Mouse (Mus musculus): ENCODE results near the gene Gxylt2. TPM values are rescaled to one million over a fixed set of nuclear protein-coding genes. Genes with fewer than 3 reads are reported as not detected.

The Gxylt2 gene
- polyA plus RNA-seq, 1 experiment from 2014 or later = 0.85 TPM

DNA sequence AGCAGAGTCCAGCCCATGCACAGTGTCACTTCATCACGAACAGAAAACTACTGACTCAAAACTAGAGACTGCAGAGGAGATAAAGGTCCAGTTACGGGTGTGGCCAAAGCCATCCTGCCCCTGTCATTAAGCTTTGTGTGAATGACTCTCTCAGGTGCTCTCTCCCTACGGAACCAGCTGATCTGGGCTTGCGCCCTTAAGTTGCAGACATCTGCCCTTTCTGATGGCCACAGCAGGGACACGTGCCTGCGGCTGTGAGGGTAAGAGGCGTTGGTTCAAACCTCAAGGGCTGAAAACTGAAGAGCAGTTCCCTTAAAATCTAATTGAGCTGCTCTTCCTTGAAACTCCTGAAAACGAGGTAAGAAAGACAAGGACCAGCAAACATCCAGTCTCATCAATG is 12.3 kb downstream of the Gxylt2 start:
- Histone ChIP-seq H3K36me3 (ENCODE audit: poor library complexity, severe bottlenecking) (no peaks in the 10 kb centered on the region), H3K4me2 (no peak overlapping the region), H3K9ac (no peak overlapping the region), H3K4me1 (peaks cover 9% of the 10 kb centered on the region), H3K9me3 (replicated peaks) (no peaks in the 10 kb centered on the region), H3K27ac (no peak overlapping the region), H3K4me3 (no peak overlapping the region), H3K27me3 (peaks cover 4% of the 10 kb centered on the region; the same call in 1 of the 2 replicates)
- 83% methylated on average over 8 of the region's 8 CpGs for WGBS
- ATAC-seq = no peak

DNA sequence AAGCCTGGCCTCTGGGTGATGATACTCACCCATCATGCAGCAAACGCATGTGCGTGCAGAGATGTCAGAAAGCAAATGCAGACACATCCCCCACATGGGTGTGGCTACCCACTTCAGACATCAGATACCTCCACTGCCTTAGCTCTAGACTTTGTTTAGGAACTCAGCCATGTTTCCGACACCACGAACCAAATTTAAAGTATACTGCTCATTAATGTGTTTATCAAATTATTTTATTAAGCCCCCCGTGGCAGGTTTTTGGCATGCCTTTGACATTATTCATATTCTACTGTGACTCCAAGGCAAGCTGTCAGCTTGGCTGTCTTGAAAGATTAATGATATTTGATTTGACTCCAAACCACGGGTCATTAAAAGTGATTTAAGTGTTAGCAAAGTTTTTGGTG is 15.6 kb downstream of the Gxylt2 start:
- 91% methylated on average over 6 of the region's 6 CpGs for WGBS
- Histone ChIP-seq H3K9ac (no peak overlapping the region), H3K4me3 (no peak overlapping the region), H3K4me2 (no peak overlapping the region), H3K36me3 (ENCODE audit: poor library complexity, severe bottlenecking) (no peaks in the 10 kb centered on the region), H3K27ac (no peak overlapping the region), H3K9me3 (replicated peaks) (no peaks in the 10 kb centered on the region), H3K4me1 (peaks cover 16% of the 10 kb centered on the region), H3K27me3 (peaks cover 4% of the 10 kb centered on the region; the same call in 1 of the 2 replicates)
- ATAC-seq = no peak

DNA sequence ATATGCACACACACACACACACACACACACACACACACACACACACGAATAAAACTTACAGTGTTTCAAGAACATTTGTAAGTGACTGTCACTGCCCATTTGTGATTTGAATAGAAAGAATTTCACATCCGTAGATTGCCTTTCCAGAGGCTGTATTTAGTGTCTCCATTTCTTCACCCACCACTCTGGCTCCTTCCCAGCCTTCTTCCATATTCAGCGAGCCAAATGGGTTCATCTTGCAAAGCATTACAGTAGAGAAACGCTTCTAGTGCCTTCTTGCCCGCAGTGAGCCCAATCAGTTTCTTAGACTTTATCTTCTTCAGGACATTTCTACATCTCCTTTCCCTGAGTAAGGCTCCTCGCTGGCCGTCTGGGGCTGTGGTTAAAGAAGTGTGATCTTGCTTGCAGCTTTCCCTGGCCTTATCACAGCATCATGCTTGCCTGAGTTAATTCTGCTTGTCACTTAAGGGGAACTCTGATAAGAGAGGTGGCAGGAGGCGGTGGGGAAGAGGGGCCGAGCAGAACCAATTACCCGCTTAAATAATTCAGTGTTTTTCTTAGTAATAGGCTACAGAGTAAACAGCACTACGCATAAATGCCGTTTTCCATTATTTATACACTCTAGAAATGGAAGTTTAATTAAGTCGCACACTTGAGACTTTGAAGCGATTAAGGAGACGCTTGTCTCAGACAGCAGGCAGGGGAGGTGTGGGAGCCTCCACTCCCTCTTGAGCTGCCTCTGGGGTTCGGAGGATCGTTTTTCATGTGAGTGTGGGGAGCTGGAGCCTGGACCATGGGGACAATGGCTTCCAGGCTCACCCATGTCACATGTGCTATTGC is 16.6 kb downstream of the Gxylt2 start:
- ATAC-seq = peak; percentile 65
- H3K36me3 ChIP-seq (ENCODE audit: poor library complexity, severe bottlenecking) = no peaks in the 10 kb centered on the region
- no peak overlapping the region for H3K4me2 ChIP-seq
- H3K4me3 ChIP-seq = no peak overlapping the region
- H3K4me1 ChIP-seq = peaks cover 16% of the 10 kb centered on the region
- no peak overlapping the region for H3K27ac ChIP-seq
- no peak overlapping the region for H3K9ac ChIP-seq
- peaks cover 4% of the 10 kb centered on the region; the same call in 1 of the 2 replicates for H3K27me3 ChIP-seq
- no peaks in the 10 kb centered on the region for H3K9me3 ChIP-seq (replicated peaks)
- WGBS = 42% methylated on average over 17 of the region's 17 CpGs

GRCm38 (mm10) chr6:100731996-100732375 is 27.5 kb downstream of the Gxylt2 start:
- ATAC-seq = no peak

DNA sequence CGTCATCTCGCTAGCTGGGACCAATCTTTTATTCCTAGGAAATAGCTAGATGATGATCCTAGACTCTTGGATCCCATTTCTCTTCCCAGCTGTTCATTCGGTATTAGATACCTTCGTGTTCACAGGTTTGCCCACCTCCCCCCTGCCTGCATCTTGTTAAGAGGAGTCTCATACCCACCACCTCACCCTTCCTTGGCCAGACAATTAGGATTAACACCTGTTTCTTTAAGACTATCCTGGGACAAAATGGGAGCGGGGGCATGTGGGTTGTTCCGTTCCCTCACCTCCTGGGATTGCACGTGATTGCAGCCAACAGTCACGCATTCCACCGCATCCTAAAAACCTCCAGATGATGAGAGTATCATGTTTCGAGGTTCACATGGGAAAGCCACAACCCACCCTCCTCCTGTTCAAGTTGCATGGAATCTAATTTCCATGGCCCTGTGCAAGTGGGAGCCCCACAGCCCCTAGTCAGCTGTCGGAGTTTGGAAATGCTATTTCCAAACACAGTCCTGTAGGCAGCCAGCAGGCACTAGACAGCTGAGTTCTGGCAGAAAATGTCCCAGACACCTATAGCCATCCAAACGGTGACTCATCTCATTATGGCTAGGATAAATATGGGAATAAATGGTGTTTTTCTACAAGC is 28.0 kb downstream of the Gxylt2 start:
- Histone ChIP-seq H3K9ac (no peak overlapping the region), H3K9me3 (replicated peaks) (no peaks in the 10 kb centered on the region), H3K27ac (no peak overlapping the region), H3K36me3 (ENCODE audit: poor library complexity, severe bottlenecking) (no peaks in the 10 kb centered on the region), H3K27me3 (no peaks in the 10 kb centered on the region), H3K4me3 (no peak overlapping the region), H3K4me2 (no peak overlapping the region), H3K4me1 (no peaks in the 10 kb centered on the region)
- ATAC-seq = peak; percentile 63; the same call in 1 of the 2 replicates
- 74% methylated on average over 12 of the region's 12 CpGs for WGBS

More at GRCm38 (mm10) chr6:100731996-100732375, 27.5 kb downstream of the Gxylt2 start:
- Histone ChIP-seq H3K27ac (no peak overlapping the region), H3K27me3 (no peaks in the 10 kb centered on the region), H3K4me1 (no peaks in the 10 kb centered on the region), H3K9ac (no peak overlapping the region), H3K9me3 (replicated peaks) (no peaks in the 10 kb centered on the region), H3K4me3 (no peak overlapping the region), H3K36me3 (ENCODE audit: poor library complexity, severe bottlenecking) (no peaks in the 10 kb centered on the region), H3K4me2 (no peak overlapping the region)
- 72% methylated on average over 9 of the region's 9 CpGs for WGBS

- Histone ChIP-seq H3K4me1 (no peaks in the 10 kb centered on the region), H3K9ac (no peak overlapping the region), H3K4me2 (no peak overlapping the region), H3K27ac (no peak overlapping the region), H3K4me3 (no peak overlapping the region), H3K27me3 (no peaks in the 10 kb centered on the region), H3K36me3 (ENCODE audit: poor library complexity, severe bottlenecking) (no peaks in the 10 kb centered on the region), H3K9me3 (replicated peaks) (no peaks in the 10 kb centered on the region)
- no peak for ATAC-seq
- WGBS = 94% methylated on average over 10 of the region's 10 CpGs
Observed at GRCm38 (mm10) chr6:100733218-100733617, 28.7 kb downstream of the Gxylt2 start.

DNA sequence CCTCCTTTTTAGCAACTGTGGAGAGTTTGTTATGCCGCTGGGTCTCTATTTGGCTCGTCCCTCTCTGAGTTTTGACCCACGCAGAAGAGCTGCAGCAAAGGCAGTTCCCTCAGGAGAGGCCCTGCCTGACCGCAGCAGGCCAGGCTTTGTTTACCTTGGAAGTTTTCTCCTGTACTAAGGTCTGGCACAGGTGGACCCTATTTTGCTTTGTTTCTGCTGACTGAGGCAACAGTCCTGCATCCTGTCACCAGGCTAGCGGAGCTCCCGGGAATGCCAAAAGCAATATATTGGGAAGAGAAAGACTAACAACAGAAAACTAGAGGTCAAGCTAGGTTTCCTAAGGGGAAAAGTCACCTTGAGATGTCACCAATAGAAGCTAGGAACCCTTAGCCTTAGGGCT is 29.8 kb downstream of the Gxylt2 start:
- Histone ChIP-seq H3K9me3 (replicated peaks) (no peaks in the 10 kb centered on the region), H3K36me3 (ENCODE audit: poor library complexity, severe bottlenecking) (no peaks in the 10 kb centered on the region), H3K4me1 (no peaks in the 10 kb centered on the region), H3K27me3 (no peaks in the 10 kb centered on the region), H3K4me3 (no peak overlapping the region), H3K4me2 (no peak overlapping the region), H3K9ac (no peak overlapping the region), H3K27ac (no peak overlapping the region)
- ATAC-seq = no peak
- WGBS = 95% methylated on average over 6 of the region's 6 CpGs

DNA sequence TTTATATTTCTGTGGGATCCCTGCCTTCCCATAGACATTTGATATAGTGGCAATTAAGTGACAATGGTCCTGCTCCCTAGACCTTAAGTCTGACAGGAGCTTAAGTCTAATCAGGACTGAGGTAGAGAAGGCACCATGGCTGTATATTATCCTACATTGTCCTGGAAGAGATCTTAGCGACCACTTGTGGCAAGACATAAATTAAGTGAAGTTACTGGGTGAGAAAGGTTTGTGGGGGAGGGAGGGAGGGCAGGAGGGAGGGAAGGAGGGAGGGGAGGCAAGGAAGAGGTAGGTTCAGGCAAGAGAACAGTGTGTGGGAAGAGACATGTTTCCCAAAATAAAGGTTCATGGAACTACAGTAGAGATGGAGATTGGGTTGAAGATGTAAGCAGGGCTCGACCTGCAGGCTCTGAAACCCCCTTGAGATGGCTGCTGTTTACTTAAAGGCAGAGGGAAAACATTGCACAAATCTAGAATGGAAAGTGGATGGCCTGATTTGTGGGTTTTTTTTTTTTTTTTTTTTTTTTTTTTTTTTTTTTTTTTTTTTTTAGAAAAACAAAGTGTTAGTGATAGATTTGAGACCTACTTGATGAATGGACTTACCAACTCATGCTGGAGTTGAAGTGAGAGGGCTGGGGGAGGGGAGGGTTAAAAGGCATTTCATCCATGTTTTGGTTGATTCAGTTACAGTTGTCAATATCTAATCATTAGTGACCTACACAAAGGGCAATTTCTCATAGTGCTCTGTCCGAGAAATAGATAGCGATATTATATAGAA is 54.1 kb downstream of the Gxylt2 start:
- Histone ChIP-seq H3K36me3 (ENCODE audit: poor library complexity, severe bottlenecking) (no peaks in the 10 kb centered on the region), H3K4me1 (no peaks in the 10 kb centered on the region), H3K27me3 (no peaks in the 10 kb centered on the region), H3K4me3 (no peak overlapping the region), H3K27ac (no peak overlapping the region), H3K4me2 (no peak overlapping the region), H3K9me3 (replicated peaks) (no peaks in the 10 kb centered on the region), H3K9ac (no peak overlapping the region)
- 79% methylated on average over 4 of the region's 4 CpGs for WGBS
- ATAC-seq = no peak

DNA sequence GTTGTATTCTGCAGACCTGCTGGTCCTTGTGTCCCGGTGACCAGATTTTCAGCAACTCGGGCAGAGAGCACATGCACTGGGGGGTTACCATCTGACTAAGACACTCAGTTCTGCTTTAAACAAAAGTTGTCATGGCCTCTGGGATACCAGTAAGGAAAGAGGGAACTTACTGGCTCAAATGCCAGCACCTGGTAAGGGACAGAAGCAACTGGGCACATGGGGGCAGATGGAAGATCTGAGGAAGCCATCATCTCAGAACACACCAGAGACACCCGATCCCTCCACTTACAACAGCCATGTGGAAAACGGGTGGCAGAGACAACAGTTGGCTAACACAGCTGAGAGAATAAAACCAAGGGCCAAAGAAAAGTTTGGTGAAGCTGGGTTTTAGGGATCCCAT is 63.2 kb downstream of the Gxylt2 start:
- H3K4me1 ChIP-seq = no peaks in the 10 kb centered on the region
- no peaks in the 10 kb centered on the region for H3K36me3 ChIP-seq (ENCODE audit: poor library complexity, severe bottlenecking)
- no peak overlapping the region for H3K27ac ChIP-seq
- no peak for ATAC-seq
- WGBS = 82% methylated on average over 4 of the region's 4 CpGs
- no peaks in the 10 kb centered on the region for H3K9me3 ChIP-seq (replicated peaks)
- no peak overlapping the region for H3K9ac ChIP-seq
- no peaks in the 10 kb centered on the region for H3K27me3 ChIP-seq
- no peak overlapping the region for H3K4me3 ChIP-seq
- H3K4me2 ChIP-seq = no peak overlapping the region

GRCm38 (mm10) chr6:100775923-100776505 is 71.5 kb downstream of the Gxylt2 start:
- no peak overlapping the region for H3K27ac ChIP-seq
- H3K4me2 ChIP-seq = no peak overlapping the region
- H3K36me3 ChIP-seq (ENCODE audit: poor library complexity, severe bottlenecking) = no peaks in the 10 kb centered on the region
- 85% methylated on average over 15 of the region's 15 CpGs for WGBS
- H3K9ac ChIP-seq = no peak overlapping the region
- H3K9me3 ChIP-seq (replicated peaks) = no peaks in the 10 kb centered on the region
- no peaks in the 10 kb centered on the region for H3K4me1 ChIP-seq
- no peak for ATAC-seq
- no peaks in the 10 kb centered on the region for H3K27me3 ChIP-seq
- no peak overlapping the region for H3K4me3 ChIP-seq

DNA sequence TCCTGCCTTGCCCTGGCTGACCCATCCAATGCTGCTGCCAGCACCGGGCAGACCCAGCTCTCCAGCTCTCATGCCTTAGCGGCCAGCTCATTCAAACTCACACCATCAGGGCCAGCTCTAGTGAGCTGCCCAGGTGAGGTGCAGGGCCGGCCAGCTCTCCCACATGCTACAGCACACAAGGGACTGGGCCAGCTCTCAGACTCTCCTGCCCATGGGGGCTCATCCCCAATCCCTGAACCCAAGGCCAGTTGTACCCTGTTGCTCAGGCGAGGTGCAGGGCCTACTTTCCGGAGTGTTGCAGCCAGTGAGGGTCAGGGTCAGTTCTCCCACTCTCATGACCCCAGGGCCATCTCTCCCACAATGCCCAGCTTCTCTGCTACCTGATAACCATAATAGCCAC is 74.1 kb downstream of the Gxylt2 start:
- Histone ChIP-seq H3K4me2 (no peak overlapping the region), H3K4me3 (no peak overlapping the region), H3K27me3 (no peaks in the 10 kb centered on the region), H3K9ac (no peak overlapping the region), H3K9me3 (replicated peaks) (no peaks in the 10 kb centered on the region), H3K27ac (no peak overlapping the region), H3K36me3 (ENCODE audit: poor library complexity, severe bottlenecking) (no peaks in the 10 kb centered on the region), H3K4me1 (no peaks in the 10 kb centered on the region)
- WGBS = 83% methylated on average over 5 of the region's 5 CpGs
- ATAC-seq = no peak

DNA sequence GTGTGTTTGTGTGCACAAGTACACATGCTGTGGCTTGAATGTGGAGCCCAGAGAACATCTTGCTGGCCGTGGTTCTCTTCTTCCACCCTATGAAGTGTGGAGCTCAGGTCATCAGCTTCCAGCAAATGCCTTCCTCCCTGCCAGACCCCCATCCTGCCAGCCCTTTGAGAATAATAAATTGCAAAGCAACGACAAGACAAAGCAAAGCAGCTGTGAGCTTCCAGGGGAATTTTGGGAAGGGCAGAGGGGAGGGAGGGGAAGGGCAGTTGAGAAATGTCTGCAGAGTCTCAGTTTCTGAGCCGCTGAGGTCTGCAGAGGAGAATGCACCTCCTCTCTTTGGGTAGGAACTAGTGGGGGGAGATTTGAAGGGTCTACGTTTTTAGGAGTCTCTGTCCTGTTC is 75.9 kb downstream of the Gxylt2 start:
- Histone ChIP-seq H3K27ac (no peak overlapping the region), H3K4me1 (no peaks in the 10 kb centered on the region), H3K9ac (no peak overlapping the region), H3K4me2 (no peak overlapping the region), H3K27me3 (no peaks in the 10 kb centered on the region), H3K36me3 (ENCODE audit: poor library complexity, severe bottlenecking) (no peaks in the 10 kb centered on the region), H3K4me3 (no peak overlapping the region), H3K9me3 (replicated peaks) (no peaks in the 10 kb centered on the region)
- WGBS = 35% methylated on average over 4 of the region's 4 CpGs
- ATAC-seq = no peak

Data from forebrain, embryonic 13.5 days (tissue).